Comparison of ENCODE assay signal across 7 mouse cellular contexts in the genomic region with DNA sequence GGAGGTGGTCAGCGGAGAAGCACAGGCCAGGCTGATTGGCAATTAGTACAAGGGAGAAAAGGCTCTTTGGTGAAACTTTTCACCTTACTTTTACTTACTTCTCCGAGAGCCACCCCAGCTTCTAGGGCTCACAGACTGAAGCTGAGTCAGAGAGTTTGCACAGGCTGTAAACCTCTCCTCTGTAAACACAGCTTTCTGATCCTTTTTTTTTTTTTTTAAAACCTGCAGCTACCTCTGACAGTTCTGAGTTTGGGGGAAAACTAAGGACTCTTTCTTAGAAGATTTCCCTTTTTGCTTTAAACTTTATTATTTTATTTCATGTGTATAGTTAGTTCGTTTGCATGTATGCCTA. TPM values are rescaled to one million over a fixed set of nuclear protein-coding genes. Genes with fewer than 3 reads are reported as not detected.
DNase-seq lines count a peak whose midpoint lies in the region; ATAC-seq lines count a peak whose summit lies in the region.

No protein-coding gene starts in this region.

- H3K36me3 ChIP-seq in megakaryocyte, embryonic 14.5 days (replicated peaks; ENCODE audit: low read length), result no peaks in the 10 kb centered on the region
- H3K36me3 ChIP-seq in forebrain, embryonic 10.5 days (replicated peaks), result no peaks in the 10 kb centered on the region
- H3K36me3 ChIP-seq in limb, embryonic 13.5 days, result no peaks in the 10 kb centered on the region
- H3K36me3 ChIP-seq in stomach, embryonic 15.5 days, result no peaks in the 10 kb centered on the region

- H3K27ac ChIP-seq in forebrain, embryonic 10.5 days, result no peak overlapping the region
- no peak overlapping the region for H3K27ac ChIP-seq in limb, embryonic 13.5 days
- peak overlapping the region; percentile 71; the same call in 1 of the 2 replicates for H3K27ac ChIP-seq in stomach, embryonic 15.5 days

- H3K27me3 ChIP-seq in megakaryocyte, embryonic 14.5 days (replicated peaks), result peaks cover 35% of the 10 kb centered on the region
- peaks cover 48% of the 10 kb centered on the region for H3K27me3 ChIP-seq in forebrain, embryonic 10.5 days (ENCODE audit: poor library complexity, severe bottlenecking)
- peaks cover 48% of the 10 kb centered on the region for H3K27me3 ChIP-seq in limb, embryonic 13.5 days
- no peaks in the 10 kb centered on the region for H3K27me3 ChIP-seq in stomach, embryonic 15.5 days (replicated peaks)

- H3K4me3 ChIP-seq in megakaryocyte, embryonic 14.5 days (replicated peaks), result peak overlapping the region; percentile 94
- peak overlapping the region; percentile 64 for H3K4me3 ChIP-seq in forebrain, embryonic 10.5 days
- peak overlapping the region; percentile 46 for H3K4me3 ChIP-seq in limb, embryonic 13.5 days
- peak overlapping the region; percentile 50 for H3K4me3 ChIP-seq in stomach, embryonic 15.5 days (replicated peaks)

- peak overlapping the region; percentile 86 for H3K4me2 ChIP-seq in limb, embryonic 13.5 days (replicated peaks)
- H3K4me2 ChIP-seq in stomach, embryonic 15.5 days, result peak overlapping the region; percentile 94

- ATAC-seq in megakaryocyte, adult 5-6 weeks (ENCODE audit: poor library complexity, severe bottlenecking), result no peak
- ATAC-seq in limb, embryonic 13.5 days (ENCODE audit: low FRiP score, low read depth), result no peak
- ATAC-seq in stomach, embryonic 15.5 days (ENCODE audit: insufficient read depth, low FRiP score, low read depth), result peak; percentile 37; the same call in 1 of the 2 replicates

- H3K4me1 ChIP-seq in megakaryocyte, embryonic 14.5 days, result peaks cover 13% of the 10 kb centered on the region
- peaks cover 10% of the 10 kb centered on the region for H3K4me1 ChIP-seq in forebrain, embryonic 10.5 days
- peaks cover 8% of the 10 kb centered on the region for H3K4me1 ChIP-seq in limb, embryonic 13.5 days
- H3K4me1 ChIP-seq in stomach, embryonic 15.5 days, result no peaks in the 10 kb centered on the region

- no peaks in the 10 kb centered on the region for H3K9me3 ChIP-seq in megakaryocyte, embryonic 14.5 days
- H3K9me3 ChIP-seq in forebrain, embryonic 10.5 days, result no peaks in the 10 kb centered on the region
- no peaks in the 10 kb centered on the region for H3K9me3 ChIP-seq in limb, embryonic 13.5 days
- no peaks in the 10 kb centered on the region for H3K9me3 ChIP-seq in stomach, embryonic 15.5 days

- 34% methylated on average over 3 of the region's 3 CpGs for WGBS in forebrain, embryonic 10.5 days
- 25% methylated on average over 3 of the region's 3 CpGs for WGBS in limb, embryonic 13.5 days
- 37% methylated on average over 3 of the region's 3 CpGs for WGBS in stomach, embryonic 15.5 days

- peak overlapping the region; percentile 70 for H3K9ac ChIP-seq in limb, embryonic 13.5 days
- peak overlapping the region; percentile 31; the same call in 1 of the 2 replicates for H3K9ac ChIP-seq in stomach, embryonic 15.5 days

- no peak for DNase-seq in forebrain, embryonic 10.5 days (ENCODE audit: extremely low spot score, low spot score)
- no peak for DNase-seq in left cerebral cortex, adult 11 months (ENCODE audit: low spot score)
- no peak for DNase-seq in adrenal gland, adult 8-10 months

RNA-seq across cellular contexts. Expression of a gene that starts 0.7 kb away (rescaled TPM):
- 5.7 TPM in 1 of 2 replicates, not detected in the other for polyA plus RNA-seq in megakaryocyte, embryonic 14.5 days (2012; ENCODE audit: insufficient read depth, low replicate concordance)
- 106 and 117 TPM in 2 replicates for total RNA-seq in megakaryocyte, adult 5-6 weeks (2015)
- total RNA-seq in megakaryocyte, adult 5-6 weeks (2017), result 167 and 173 TPM in 2 replicates
- 2.8 and 3.3 TPM in 2 replicates for polyA plus RNA-seq in forebrain, embryonic 10.5 days (2016; fragmentation: Nextera tagmentation; extraction: Ambion mirVana)
- polyA plus RNA-seq in limb, embryonic 13.5 days (2015; fragmentation: Nextera tagmentation; extraction: Ambion mirVana), result 4.8 TPM in 2 replicates
- polyA plus RNA-seq in stomach, embryonic 15.5 days (2015; fragmentation: Nextera tagmentation; extraction: Ambion mirVana), result 30.0 TPM in 2 replicates
- total RNA-seq in adrenal gland, adult 8-10 months (2022), result 10 to 100 TPM; 77.7 to 98.6 (median 87.0) TPM

RNA-seq across cellular contexts. Expression of a gene that starts 27.5 kb away (rescaled TPM):
- 0.81 and 3.9 TPM in 2 replicates for polyA plus RNA-seq in megakaryocyte, embryonic 14.5 days (2012; ENCODE audit: insufficient read depth, low replicate concordance)
- total RNA-seq in megakaryocyte, adult 5-6 weeks (2015), result 12.0 and 12.9 TPM in 2 replicates
- 24.1 and 30.4 TPM in 2 replicates for total RNA-seq in megakaryocyte, adult 5-6 weeks (2017)
- polyA plus RNA-seq in forebrain, embryonic 10.5 days (2016; fragmentation: Nextera tagmentation; extraction: Ambion mirVana), result 70.8 and 74.4 TPM in 2 replicates
- polyA plus RNA-seq in limb, embryonic 13.5 days (2015; fragmentation: Nextera tagmentation; extraction: Ambion mirVana), result 56.3 and 57.6 TPM in 2 replicates
- polyA plus RNA-seq in stomach, embryonic 15.5 days (2015; fragmentation: Nextera tagmentation; extraction: Ambion mirVana), result 43.4 and 50.0 TPM in 2 replicates
- total RNA-seq in adrenal gland, adult 8-10 months (2022), result 10 to 100 TPM; 30.2 to 38.8 (median 32.1) TPM
